Mouse (Mus musculus): Measurements from ENCODE around the gene Clec3b.

Clec3b gene

DNA sequence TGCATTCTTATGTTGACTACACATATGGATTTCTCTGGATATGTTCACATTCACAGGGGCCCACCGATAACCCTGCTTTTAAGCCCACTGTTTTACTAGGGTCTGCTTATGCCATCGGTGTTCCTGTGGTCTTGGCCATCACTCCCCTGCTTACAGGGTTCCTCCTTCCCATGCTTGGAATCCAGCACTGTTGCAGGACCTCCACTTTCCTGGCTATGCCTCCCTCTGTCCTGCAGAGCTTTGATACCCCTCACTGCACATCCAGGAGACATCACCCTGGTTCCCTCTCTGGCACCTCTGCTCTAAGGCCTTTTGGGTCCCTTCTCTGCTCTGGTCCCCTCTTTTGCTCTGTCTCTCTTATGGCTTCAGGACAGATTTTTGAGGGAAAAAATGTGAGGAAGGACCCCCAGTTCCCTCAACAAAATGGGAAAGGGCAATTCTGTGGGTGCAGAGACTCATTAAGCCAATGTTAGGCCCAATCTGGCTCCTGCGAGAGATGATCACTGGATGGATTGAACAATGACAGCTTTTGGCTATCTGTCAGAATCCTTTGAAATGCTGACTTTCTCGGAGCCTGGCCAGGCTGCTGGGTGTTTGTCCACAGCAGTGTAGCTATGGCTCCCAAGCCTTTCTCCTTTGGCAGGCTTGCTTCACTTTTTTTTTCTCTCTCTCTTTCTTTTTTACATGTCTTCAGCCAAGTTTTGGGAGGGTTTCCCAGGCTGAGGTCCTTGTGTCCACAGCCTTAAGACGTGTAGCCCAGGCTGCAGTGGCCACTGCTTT, at the start of gene Clec3b:
Clec3b (plus strand) TSS at position 706 of the 780 bp plus-strand sequence.
- CTCF ChIA-PET, result interaction anchor here (0.7 kb wide), 1 partner anchor 295 kb away, joined by 3 read pairs; no protein-coding TSS in a partner anchor

GRCm38 (mm10) chr9:123103425-123103824, 47.3 kb upstream of the Clec3b start:
- CTCF ChIA-PET, result interaction anchor here (0.6 kb wide), 2 partner anchors 19 to 159 kb away, joined by 3 to 4 read pairs; no protein-coding TSS in a partner anchor

DNA sequence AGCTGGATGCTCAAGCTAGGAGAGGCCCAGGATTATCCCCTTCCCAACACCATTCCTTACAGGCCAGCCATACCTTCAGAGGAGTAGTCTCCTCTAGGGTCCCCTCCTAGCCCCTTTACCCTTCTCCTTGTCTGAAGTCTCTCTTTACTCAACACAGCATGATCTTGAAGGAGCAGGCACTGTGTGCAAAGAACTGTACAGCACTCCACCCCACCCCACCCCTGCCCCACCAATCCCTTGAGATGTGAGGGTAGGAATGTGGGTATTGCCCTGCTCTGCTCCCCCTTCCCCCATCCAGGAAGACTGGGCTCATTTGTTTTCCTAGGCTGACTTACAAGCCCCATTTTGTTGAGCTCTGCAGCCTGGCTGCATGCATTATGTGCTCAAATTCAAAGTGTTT, 46.4 kb upstream of the Clec3b start:
- CTCF ChIA-PET, result no interaction called here

DNA sequence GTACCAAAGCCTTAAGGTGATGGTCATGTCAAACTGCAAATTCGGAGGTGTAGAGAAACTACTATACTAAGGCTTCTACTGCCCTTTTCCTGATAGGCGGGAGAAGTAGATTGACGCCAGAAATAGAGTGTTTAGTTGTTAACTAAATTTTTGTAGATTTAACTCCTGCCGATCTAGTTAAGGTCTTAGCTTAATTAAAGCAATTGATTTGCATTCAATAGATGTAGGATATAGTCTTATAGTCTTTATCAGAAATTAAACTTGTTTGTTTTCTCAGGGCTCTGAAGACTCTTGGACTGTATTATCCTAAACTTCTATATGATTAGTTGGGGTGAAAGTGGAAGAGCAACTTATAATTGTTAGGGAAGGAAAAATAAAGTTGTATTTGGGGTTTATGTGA, 43.6 kb upstream of the Clec3b start:
- CTCF ChIA-PET, result interaction anchor here (0.7 kb wide), 1 partner anchor 153 kb away, joined by 3 read pairs; no protein-coding TSS in a partner anchor

DNA sequence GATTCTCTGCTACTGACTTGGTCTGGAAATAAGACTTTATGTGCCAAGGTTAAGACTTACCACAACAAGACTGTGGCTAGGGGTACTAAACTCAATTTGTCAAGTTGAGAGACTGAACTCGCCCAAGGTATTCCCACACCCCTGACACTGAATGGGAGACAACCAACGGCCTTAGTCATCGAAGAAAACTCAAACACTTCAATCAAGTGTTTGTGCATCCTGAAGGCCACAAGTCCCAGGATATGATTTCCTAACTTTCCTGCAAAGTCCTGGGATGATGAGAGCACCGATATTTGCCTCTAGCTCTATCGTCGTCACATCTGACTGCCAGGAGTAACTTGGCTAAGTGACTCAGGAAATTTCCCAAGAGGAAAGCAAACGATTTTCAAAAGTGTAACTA, 41.6 kb upstream of the Clec3b start:
- CTCF ChIA-PET, result interaction anchor here (0.6 kb wide), 1 partner anchor 424 kb away, joined by 3 read pairs; no protein-coding TSS in a partner anchor

DNA sequence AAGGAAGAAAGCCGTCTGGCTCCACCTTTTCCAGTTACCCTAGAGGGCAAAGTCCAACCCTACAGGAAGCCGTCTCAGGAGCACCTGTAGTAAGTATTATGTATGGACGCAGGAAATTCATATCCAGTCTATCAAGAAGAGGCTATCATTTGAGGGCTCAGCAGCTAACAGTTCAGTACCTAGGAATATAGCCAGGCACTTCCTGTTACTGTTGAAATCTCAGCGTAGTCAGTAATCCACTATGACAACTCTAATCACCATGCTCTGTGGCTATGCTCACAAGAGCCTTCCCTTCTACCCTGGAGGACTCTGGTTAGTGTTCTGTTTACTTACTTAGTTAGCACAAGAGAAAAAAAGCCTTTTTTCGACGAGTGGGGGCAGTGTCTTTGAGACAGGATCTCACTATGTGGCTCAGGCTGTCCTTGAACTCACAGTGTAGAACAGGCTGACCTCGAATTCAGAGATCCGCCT, 39.0 kb upstream of the Clec3b start:
- CTCF ChIA-PET, result no interaction called here

GRCm38 (mm10) chr9:123112805-123113521, 37.8 kb upstream of the Clec3b start, which contains the start of the genes Zdhhc3 and Exosc7:
Gene Zdhhc3 (minus strand): TSS chr9:123113205.
Gene Exosc7 (plus strand): TSS chr9:123113215.
- CTCF ChIA-PET, result interaction anchor here (1.0 kb wide), 1 partner anchor 20 kb away, joined by 3 read pairs; no protein-coding TSS in a partner anchor

- CTCF ChIA-PET, result no interaction called here
Measured at GRCm38 (mm10) chr9:123113931-123114330, 36.8 kb upstream of the Clec3b start.

- CTCF ChIA-PET, result no interaction called here
Measured at GRCm38 (mm10) chr9:123115566-123115965, 35.2 kb upstream of the Clec3b start.

DNA sequence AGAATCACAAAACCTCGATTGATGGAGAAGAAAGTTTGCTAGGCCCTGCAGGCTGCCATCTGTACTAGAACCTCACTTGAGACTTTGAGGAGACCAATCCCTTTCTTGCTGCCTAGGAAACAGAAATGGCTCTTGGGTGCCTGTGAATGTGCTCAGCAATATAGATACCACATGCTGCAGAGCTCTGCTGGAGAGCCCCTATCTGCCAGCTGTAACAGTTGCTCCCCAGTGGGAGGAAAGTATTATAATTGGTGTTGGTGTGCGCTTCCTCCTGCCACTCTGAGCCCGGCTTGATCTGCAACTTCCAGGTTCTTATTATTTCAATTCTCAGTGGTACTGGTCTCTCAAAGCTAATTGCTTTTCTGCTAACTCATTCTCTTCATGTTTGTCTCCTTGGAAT, 27.7 kb upstream of the Clec3b start:
- CTCF ChIA-PET, result interaction anchor here (0.6 kb wide), 1 partner anchor 19 kb away, joined by 4 read pairs; no protein-coding TSS in a partner anchor

- CTCF ChIA-PET, result no interaction called here
Measured at GRCm38 (mm10) chr9:123123571-123124412, 27.0 kb upstream of the Clec3b start.

DNA sequence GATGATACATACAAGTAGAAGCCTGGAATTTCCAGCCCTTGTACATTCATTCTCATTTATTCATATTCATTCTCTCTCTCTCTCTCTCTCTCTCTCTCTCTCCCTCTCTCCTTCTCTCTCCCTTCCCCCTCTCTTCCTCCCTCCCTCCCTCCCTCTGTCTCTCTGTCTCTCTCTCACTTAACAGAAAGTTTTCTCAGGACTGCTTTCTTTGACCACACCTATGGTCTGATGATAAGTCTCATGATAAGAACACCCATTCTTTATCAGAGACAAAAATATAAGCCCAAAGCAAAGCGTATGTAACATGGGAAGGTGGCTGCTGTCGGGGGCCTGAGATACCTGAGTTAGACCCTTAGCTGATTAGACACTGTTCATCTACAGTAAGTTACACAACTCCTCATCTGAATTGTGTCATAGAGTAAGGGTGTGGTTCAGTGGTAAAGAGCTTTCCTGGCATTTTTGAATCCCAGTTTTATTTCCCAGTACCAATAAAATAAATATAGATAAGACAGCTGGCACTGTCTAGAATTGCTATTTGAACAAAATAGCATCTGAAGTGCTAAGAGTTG, 26.2 kb upstream of the Clec3b start:
- CTCF ChIA-PET, result interaction anchor here (0.6 kb wide), 1 partner anchor 155 kb away, joined by 15 read pairs; no protein-coding TSS in a partner anchor

DNA sequence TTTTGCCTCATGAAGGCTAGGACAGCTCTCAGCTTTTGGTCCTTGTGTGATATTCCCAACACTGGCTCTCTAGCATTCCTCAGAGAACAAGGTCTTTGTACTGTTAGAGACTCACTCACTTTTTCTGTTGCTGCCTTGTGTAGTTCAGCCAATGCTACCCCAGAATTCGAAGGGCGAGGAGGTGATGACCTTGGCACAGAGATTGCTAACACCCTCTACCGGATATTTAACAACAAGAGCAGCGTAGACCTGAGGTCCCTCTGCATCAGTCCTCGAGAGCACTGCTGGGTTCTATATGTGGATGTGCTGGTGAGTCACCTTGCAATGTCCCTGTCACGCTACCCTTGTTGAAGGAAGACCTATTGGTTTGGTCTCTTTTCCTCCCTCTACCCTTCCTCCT, 23.1 kb upstream of the Clec3b start:
- CTCF ChIA-PET, result no interaction called here

DNA sequence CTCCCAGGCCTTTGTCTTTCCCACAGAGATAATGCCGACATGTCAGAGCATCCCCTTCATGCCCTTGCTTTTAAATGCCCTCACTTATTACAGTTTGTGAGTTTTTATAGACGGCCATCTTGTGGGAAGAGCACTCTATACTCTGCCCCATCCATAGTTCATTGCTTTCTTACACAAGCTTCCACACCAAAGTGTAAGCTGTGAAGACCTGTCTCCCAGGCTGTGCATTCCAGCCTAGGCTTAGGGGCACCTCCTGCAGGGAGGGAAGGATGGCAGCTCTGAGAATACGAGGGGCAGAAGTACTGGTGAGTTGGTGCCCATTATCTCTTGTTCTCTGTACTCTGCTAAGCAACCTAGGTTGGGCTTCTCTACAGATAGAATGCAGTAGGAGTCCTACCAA, 17.8 kb upstream of the Clec3b start:
- CTCF ChIA-PET, result interaction anchor here (0.5 to 0.7 kb wide), 3 partner anchors 20 to 756 kb away, joined by 3 to 11 read pairs (median 8); partner anchors contain the start of genes Exosc7 and Zdhhc3

DNA sequence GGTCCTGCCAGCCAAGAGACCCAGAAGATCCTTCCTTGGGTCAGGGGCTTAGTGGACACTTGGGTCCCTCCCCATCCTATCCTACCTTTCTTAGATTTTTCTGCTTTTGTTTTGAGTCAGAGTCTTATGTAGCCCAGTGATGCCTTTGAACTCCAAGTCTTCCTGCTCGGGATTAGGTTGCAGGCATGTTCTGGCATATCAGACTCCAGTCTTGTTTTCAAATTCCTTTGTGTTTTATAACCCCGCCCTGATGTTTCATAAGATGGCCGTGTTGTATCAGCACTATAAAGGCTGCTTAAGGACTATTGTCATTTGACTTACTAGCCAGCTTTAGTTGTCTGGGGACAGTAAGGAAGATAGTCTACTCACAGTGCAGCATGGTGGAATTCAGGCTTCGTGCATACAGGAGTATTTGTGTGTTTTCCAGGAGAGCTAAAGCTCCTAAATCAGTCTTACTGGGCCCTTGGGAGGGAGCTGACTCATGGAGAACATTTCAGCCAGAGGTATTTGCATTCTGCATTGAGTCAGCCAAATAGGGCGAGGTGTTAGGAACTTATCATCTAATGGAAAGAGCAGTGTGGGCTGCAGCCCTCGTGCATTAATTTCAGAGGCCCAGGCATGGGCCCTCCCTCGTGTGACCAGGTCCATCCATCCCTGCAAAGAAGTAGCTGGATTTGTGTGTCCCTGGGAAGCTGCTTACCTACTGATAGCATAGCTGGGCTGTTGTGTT, 13.6 kb upstream of the Clec3b start:
- CTCF ChIA-PET, result no interaction called here

DNA sequence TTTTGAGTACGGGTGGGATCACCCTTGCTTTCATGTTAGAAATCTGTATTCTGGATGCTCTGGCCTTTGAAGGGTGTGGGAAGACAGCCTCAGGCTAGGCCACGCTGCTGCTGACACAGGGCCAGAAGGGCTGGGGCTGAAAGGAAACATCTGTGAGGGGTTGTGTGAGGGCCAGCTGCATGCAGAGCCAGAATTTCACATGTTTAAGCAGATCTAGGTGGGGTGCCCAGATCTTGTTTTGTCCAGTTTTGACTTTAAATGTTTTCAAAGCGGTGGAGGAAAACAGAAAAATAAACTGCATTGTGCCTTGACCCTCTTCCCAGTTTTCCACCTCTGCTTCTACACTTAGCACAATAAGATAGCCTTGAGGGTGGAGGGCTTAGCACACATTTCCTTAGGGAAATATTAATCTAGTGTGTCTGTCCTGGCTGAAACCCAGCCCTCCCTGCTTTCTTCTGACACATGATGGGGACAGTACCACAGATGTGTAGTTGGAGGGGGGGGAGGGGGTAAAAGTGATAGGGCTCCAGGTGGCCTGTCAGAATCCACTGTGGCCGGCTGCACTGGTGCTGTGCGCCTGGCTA, 11.8 kb upstream of the Clec3b start:
- CTCF ChIA-PET, result no interaction called here

DNA sequence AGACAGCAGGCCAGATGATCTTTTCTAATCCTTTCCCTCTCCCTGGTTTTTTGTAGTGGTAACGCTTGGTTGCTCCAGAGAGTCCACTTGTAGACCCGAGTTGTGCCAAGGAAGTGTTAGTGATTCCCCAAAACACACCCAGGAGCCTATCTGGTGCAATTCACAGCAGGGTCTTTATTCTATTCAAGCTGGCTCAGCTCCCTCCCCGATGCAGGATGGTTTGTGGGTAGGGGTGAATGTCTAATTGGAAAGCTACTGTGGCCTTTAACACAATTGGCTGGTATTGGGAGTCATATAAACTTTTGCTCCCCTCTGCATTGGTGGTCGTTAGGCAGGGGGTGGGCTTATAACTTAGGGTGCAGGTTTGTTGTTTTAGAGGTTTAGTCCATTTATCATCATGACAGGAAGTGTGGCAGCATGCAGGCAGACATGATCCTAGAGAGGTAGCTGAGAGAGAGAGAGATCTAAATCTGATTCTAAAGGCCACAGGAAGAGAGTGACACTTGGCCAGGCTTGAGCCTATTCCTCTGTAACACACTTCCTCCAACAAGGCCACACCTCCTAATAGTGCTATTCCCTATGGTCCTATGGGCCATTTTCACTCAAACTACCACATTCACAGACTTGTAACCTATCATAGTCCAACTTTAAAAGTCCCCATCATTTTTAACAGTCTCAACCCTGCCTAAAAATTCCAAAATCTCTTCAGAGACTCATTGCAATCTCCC, 10.7 kb upstream of the Clec3b start:
- CTCF ChIA-PET, result no interaction called here

GRCm38 (mm10) chr9:123148430-123148829, 2.3 kb upstream of the Clec3b start:
- CTCF ChIA-PET, result no interaction called here

DNA sequence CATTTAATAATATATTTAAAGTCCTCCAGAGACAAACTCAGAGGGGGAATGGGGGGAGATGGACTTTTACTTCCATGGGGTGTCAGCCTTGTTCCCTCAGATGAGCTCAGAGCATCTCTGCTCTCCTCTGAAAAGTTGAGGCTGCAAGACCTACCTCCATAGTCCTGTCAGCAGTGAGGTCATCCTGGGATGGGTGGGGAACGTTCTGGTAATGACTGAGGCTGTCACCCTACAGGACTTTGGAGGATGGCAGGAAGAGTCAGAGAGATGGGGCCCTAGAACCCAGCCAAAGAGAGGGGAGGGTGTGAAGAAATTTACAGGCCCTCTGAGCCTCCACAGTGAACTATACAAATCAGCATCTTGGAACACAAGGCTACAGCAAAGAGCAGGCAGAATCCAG, 815 bp downstream of the Clec3b start:
- CTCF ChIA-PET, result no interaction called here
